Mouse (Mus musculus) granulocyte monocyte progenitor cell, adult 5-6 weeks (primary cell): ENCODE measurements around the gene Sobp. TPM values are rescaled to one million over a fixed set of nuclear protein-coding genes. Genes with fewer than 3 reads are reported as not detected.

ENCODE experiments used
- ATAC-seq: replicated peaks from 2 replicates; pipeline ENCODE4 v1.8.0; 2016; ENCODE audit warnings: mild to moderate bottlenecking, moderate TSS enrichment, inconsistent platforms; ENCODE audit not compliant: poor library complexity, severe bottlenecking
- total RNA-seq, 2 experiments: library from RNA; stranded (forward) in 1 of 2; stranded (reverse) in 1 of 2; fragments of 200-712, 200-1000 nt in 1 of 2; fragments of >200 nt in 1 of 2; fragmentation: Nextera tagmentation in 1 of 2; gene quantifications; 2 replicates each; pipeline ENCODE4 v1.2.3; 2014 to 2017

The Sobp gene
- total RNA-seq, 2 experiments from 2014 or later: not detected

GRCm38 (mm10) chr10:43162318-43162717, 12.0 kb downstream of the Sobp start:
- no peak for ATAC-seq

GRCm38 (mm10) chr10:43159333-43159732, 15.0 kb downstream of the Sobp start:
- no peak for ATAC-seq

GRCm38 (mm10) chr10:43158917-43159316, 15.4 kb downstream of the Sobp start:
- no peak for ATAC-seq

- no peak for ATAC-seq
These were observed 19.2 kb downstream of the Sobp start for GRCm38 (mm10) chr10:43155046-43155560.

- ATAC-seq: no peak
These were observed 21.7 kb downstream of the Sobp start for GRCm38 (mm10) chr10:43152643-43153042.

- ATAC-seq: no peak
These were observed 25.9 kb downstream of the Sobp start for GRCm38 (mm10) chr10:43148456-43148855.

GRCm38 (mm10) chr10:43143173-43143572, 31.2 kb downstream of the Sobp start:
- no peak for ATAC-seq

- ATAC-seq: no peak
These were observed 40.3 kb downstream of the Sobp start for GRCm38 (mm10) chr10:43134027-43134426.

GRCm38 (mm10) chr10:43128750-43129149, 45.6 kb downstream of the Sobp start:
- ATAC-seq: no peak

GRCm38 (mm10) chr10:43124561-43124960, 49.8 kb downstream of the Sobp start:
- ATAC-seq: no peak

GRCm38 (mm10) chr10:43124156-43124555, 50.2 kb downstream of the Sobp start:
- no peak for ATAC-seq

GRCm38 (mm10) chr10:43123422-43123821, 50.9 kb downstream of the Sobp start:
- no peak for ATAC-seq

- no peak for ATAC-seq
These were observed 53.5 kb downstream of the Sobp start for GRCm38 (mm10) chr10:43120688-43121450.

- no peak for ATAC-seq
These were observed 58.0 kb downstream of the Sobp start for GRCm38 (mm10) chr10:43116083-43116927.

- ATAC-seq: no peak
These were observed 62.0 kb downstream of the Sobp start for GRCm38 (mm10) chr10:43112296-43112695.

GRCm38 (mm10) chr10:43106616-43107015, 67.7 kb downstream of the Sobp start:
- no peak for ATAC-seq

- no peak for ATAC-seq
These were observed 68.1 kb downstream of the Sobp start for GRCm38 (mm10) chr10:43106196-43106595.

GRCm38 (mm10) chr10:43100513-43100912, 73.8 kb downstream of the Sobp start:
- no peak for ATAC-seq

GRCm38 (mm10) chr10:43099229-43099628, 75.1 kb downstream of the Sobp start:
- no peak for ATAC-seq

- no peak for ATAC-seq
These were observed 76.6 kb downstream of the Sobp start for GRCm38 (mm10) chr10:43097755-43098154.

GRCm38 (mm10) chr10:43096614-43097013, 77.7 kb downstream of the Sobp start:
- no peak for ATAC-seq
